Mouse (Mus musculus): ENCODE data around the gene Snrnp25. TPM values are rescaled to one million over a fixed set of nuclear protein-coding genes. Genes with fewer than 3 reads are reported as not detected.

The Snrnp25 gene
- polyA plus RNA-seq, 1 experiment from 2014 or later = 47.1 TPM

DNA sequence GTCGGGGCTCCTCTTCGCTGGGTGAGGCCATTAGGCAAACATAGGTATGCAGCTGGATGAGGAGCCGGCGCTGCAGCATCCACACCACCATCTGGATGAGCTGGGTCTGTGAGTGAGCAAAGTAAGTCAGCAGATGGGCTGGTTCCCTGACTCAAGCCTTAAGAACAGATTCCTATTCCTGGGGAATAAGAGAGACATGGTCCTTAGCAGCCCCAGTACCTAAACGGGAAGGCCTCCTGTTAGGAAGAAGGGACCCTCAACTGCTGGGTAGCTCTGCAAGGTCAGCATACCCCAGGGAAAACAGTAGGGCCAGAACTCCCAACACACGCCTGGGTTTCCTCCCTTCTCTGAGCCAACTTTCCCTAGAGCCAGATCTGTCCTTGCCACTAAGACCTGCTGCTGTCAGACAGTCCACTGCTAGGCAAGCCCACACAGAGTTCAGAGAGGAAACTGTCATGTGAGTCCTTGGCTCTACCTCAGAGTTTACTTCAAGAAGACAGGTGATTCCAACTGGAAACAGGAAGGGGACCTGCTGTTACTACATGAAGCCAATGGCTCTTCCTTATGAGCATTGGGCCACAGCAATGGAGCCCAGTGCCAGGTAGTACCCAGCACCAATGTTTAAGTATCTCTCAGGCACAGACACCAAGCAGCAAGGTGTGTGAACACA, 29.7 kb downstream of the Snrnp25 start:
- H3K9ac ChIP-seq (replicated peaks; ENCODE audit: low read depth, low read length) = no peak overlapping the region
- H3K4me1 ChIP-seq (ENCODE audit: control insufficient read depth, insufficient read depth, low read length) = peaks cover 10% of the 10 kb centered on the region; the same call in 1 of the 2 replicates
- peaks cover 9% of the 10 kb centered on the region; the same call in 1 of the 2 replicates for H3K36me3 ChIP-seq (ENCODE audit: control insufficient read depth, insufficient read depth, low read length)
- peak overlapping the region; percentile 64 for H3K27ac ChIP-seq (ENCODE audit: low read depth, low read length)
- no peak for ATAC-seq (ENCODE audit: low read depth)
- H3K4me2 ChIP-seq (ENCODE audit: low read depth, low read length) = no peak overlapping the region
- no peaks in the 10 kb centered on the region for H3K9me3 ChIP-seq (ENCODE audit: control insufficient read depth, low read length)
- H3K4me3 ChIP-seq (ENCODE audit: low read depth, low read length) = no peak overlapping the region
- H3K27me3 ChIP-seq (ENCODE audit: control insufficient read depth, insufficient read depth, low read length) = no peaks in the 10 kb centered on the region
- 89% methylated on average over 6 of the region's 6 CpGs for WGBS

DNA sequence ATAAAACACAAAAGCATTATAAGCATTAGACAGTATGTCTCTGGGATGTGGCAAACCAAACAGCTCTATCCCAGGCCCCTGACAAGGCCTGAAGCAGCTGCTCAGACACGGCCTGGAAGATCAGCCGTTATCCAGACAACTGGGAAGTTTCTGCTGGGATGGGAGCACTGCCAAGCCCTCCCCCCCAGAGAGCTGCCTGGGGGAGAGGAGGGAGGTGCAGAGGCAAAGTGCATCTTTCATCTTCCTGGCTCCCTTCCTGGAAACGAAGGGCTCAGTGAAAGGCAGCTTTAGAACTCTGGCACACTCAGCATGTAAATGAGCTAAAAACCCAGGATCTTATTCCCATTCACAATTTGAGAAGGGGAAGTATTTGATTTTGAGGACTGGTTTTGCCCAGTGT, 30.4 kb downstream of the Snrnp25 start:
- 24% methylated on average over 3 of the region's 3 CpGs for WGBS

GRCm38 (mm10) chr11:32236132-32236531, 30.9 kb downstream of the Snrnp25 start:
- H3K9ac ChIP-seq (replicated peaks; ENCODE audit: low read depth, low read length) = no peak overlapping the region
- no peak overlapping the region for H3K4me2 ChIP-seq (ENCODE audit: low read depth, low read length)
- H3K36me3 ChIP-seq (ENCODE audit: control insufficient read depth, insufficient read depth, low read length) = peaks cover 9% of the 10 kb centered on the region; the same call in 1 of the 2 replicates
- no peaks in the 10 kb centered on the region for H3K9me3 ChIP-seq (ENCODE audit: control insufficient read depth, low read length)
- 68% methylated on average over 2 of the region's 2 CpGs for WGBS
- no peak overlapping the region for H3K4me3 ChIP-seq (ENCODE audit: low read depth, low read length)
- peaks cover 10% of the 10 kb centered on the region; the same call in 1 of the 2 replicates for H3K4me1 ChIP-seq (ENCODE audit: control insufficient read depth, insufficient read depth, low read length)
- no peaks in the 10 kb centered on the region for H3K27me3 ChIP-seq (ENCODE audit: control insufficient read depth, insufficient read depth, low read length)
- ATAC-seq (ENCODE audit: low read depth) = 0 out of 2 replicates have a peak, but pooled peaks have one; percentile 25
- peak overlapping the region; percentile 36; the same call in 1 of the 2 replicates for H3K27ac ChIP-seq (ENCODE audit: low read depth, low read length)

More for the DNA sequence above, 30.4 kb downstream of the Snrnp25 start:
- H3K9me3 ChIP-seq (ENCODE audit: control insufficient read depth, low read length) = no peaks in the 10 kb centered on the region
- H3K27me3 ChIP-seq (ENCODE audit: control insufficient read depth, insufficient read depth, low read length) = no peaks in the 10 kb centered on the region
- H3K4me1 ChIP-seq (ENCODE audit: control insufficient read depth, insufficient read depth, low read length) = peaks cover 10% of the 10 kb centered on the region; the same call in 1 of the 2 replicates
- H3K4me3 ChIP-seq (ENCODE audit: low read depth, low read length) = no peak overlapping the region
- ATAC-seq (ENCODE audit: low read depth) = peak; percentile 29
- H3K9ac ChIP-seq (replicated peaks; ENCODE audit: low read depth, low read length) = no peak overlapping the region
- peaks cover 9% of the 10 kb centered on the region; the same call in 1 of the 2 replicates for H3K36me3 ChIP-seq (ENCODE audit: control insufficient read depth, insufficient read depth, low read length)
- H3K4me2 ChIP-seq (ENCODE audit: low read depth, low read length) = no peak overlapping the region
- H3K27ac ChIP-seq (ENCODE audit: low read depth, low read length) = no peak overlapping the region; the same call in 1 of the 2 replicates

- Histone ChIP-seq H3K27ac (ENCODE audit: low read depth, low read length) (peak overlapping the region; percentile 36; the same call in 1 of the 2 replicates), H3K36me3 (ENCODE audit: control insufficient read depth, insufficient read depth, low read length) (peaks cover 4% of the 10 kb centered on the region; the same call in 1 of the 2 replicates), H3K9me3 (ENCODE audit: control insufficient read depth, low read length) (no peaks in the 10 kb centered on the region), H3K4me1 (ENCODE audit: control insufficient read depth, insufficient read depth, low read length) (peaks cover 10% of the 10 kb centered on the region; the same call in 1 of the 2 replicates), H3K27me3 (ENCODE audit: control insufficient read depth, insufficient read depth, low read length) (no peaks in the 10 kb centered on the region), H3K4me2 (ENCODE audit: low read depth, low read length) (no peak overlapping the region), H3K9ac (replicated peaks; ENCODE audit: low read depth, low read length) (no peak overlapping the region), H3K4me3 (ENCODE audit: low read depth, low read length) (no peak overlapping the region)
- WGBS = 55% methylated on average over 9 of the region's 9 CpGs
- ATAC-seq (ENCODE audit: low read depth) = no peak
These were observed 31.6 kb downstream of the Snrnp25 start for GRCm38 (mm10) chr11:32236712-32237410.

GRCm38 (mm10) chr11:32237411-32237795, 32.2 kb downstream of the Snrnp25 start:
- WGBS = 88% methylated on average over 3 of the region's 3 CpGs
- Histone ChIP-seq H3K27ac (ENCODE audit: low read depth, low read length) (no peak overlapping the region), H3K4me1 (ENCODE audit: control insufficient read depth, insufficient read depth, low read length) (peaks cover 10% of the 10 kb centered on the region; the same call in 1 of the 2 replicates), H3K27me3 (ENCODE audit: control insufficient read depth, insufficient read depth, low read length) (no peaks in the 10 kb centered on the region), H3K36me3 (ENCODE audit: control insufficient read depth, insufficient read depth, low read length) (peaks cover 4% of the 10 kb centered on the region; the same call in 1 of the 2 replicates), H3K4me3 (ENCODE audit: low read depth, low read length) (no peak overlapping the region), H3K9me3 (ENCODE audit: control insufficient read depth, low read length) (no peaks in the 10 kb centered on the region), H3K4me2 (ENCODE audit: low read depth, low read length) (no peak overlapping the region), H3K9ac (replicated peaks; ENCODE audit: low read depth, low read length) (no peak overlapping the region)
- ATAC-seq (ENCODE audit: low read depth) = no peak

DNA sequence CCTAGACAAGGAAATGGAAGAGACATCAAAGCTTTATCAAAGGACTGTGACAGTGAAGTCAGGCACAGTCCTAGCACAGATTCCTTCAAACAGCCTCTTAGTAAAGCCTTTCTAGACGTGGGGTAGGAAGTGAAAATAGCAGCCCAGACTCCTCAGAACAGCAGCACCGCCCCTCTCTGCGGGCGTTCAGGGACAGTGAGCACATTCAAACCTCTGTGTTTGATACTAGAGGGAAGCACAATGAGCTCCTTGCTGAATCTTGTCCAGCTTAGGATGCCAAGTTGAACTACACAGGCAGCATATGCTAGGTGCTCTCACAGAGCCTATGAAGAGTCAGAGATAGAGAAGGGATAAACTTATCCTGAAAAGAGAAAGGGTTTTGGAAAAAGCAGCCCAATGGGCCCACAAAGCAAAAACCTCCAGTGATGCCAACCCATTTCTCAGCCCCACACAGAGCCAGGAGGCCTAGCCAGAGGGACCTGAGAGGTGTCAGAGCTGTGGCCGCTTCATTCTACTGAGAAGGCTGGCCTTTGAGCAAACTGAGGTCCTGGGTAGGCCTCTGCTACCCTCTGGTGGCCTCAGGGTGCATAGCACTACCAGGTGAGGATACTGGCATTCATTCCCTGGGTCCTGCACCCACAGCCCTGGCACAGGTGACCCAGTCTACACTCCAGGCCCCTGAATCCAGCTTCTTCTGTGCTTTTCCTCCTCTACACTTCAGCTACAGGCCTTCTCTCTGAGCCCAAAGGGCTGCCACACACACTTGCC, 33.1 kb downstream of the Snrnp25 start:
- peak; percentile 67 for ATAC-seq (ENCODE audit: low read depth)
- no peak overlapping the region for H3K27ac ChIP-seq (ENCODE audit: low read depth, low read length)
- H3K4me1 ChIP-seq (ENCODE audit: control insufficient read depth, insufficient read depth, low read length) = peaks cover 10% of the 10 kb centered on the region; the same call in 1 of the 2 replicates
- WGBS = 63% methylated on average over 5 of the region's 5 CpGs
- H3K4me3 ChIP-seq (ENCODE audit: low read depth, low read length) = no peak overlapping the region
- no peaks in the 10 kb centered on the region for H3K27me3 ChIP-seq (ENCODE audit: control insufficient read depth, insufficient read depth, low read length)
- H3K36me3 ChIP-seq (ENCODE audit: control insufficient read depth, insufficient read depth, low read length) = no peaks in the 10 kb centered on the region; the same call in 1 of the 2 replicates
- no peaks in the 10 kb centered on the region for H3K9me3 ChIP-seq (ENCODE audit: control insufficient read depth, low read length)
- H3K4me2 ChIP-seq (ENCODE audit: low read depth, low read length) = no peak overlapping the region
- H3K9ac ChIP-seq (replicated peaks; ENCODE audit: low read depth, low read length) = no peak overlapping the region

DNA sequence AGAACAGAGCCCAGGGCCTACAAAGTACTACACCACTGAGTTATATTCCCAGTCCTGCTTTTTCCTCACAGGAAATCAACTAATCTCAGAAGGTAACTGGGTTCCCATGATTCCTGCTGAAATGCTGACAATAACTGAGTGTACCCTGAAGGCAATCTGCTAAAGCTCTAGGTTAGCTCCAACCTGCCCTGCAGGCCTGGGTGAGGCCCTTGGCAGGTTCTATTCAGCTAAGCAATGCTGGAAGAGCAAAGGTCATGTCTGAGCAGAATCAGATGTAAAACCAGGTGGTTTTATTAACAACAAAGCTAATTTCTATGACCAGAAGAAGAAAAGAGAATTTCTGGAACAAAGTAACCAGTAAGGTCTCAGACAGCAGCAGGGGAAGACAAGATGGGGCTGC, 36.2 kb downstream of the Snrnp25 start:
- Histone ChIP-seq H3K27me3 (ENCODE audit: control insufficient read depth, insufficient read depth, low read length) (no peaks in the 10 kb centered on the region), H3K36me3 (ENCODE audit: control insufficient read depth, insufficient read depth, low read length) (no peaks in the 10 kb centered on the region; the same call in 1 of the 2 replicates)
- no peak for ATAC-seq (ENCODE audit: low read depth)

GRCm38 (mm10) chr11:32242209-32242608, 37.0 kb downstream of the Snrnp25 start:
- no peak overlapping the region for H3K4me3 ChIP-seq (ENCODE audit: low read depth, low read length)
- ATAC-seq (ENCODE audit: low read depth) = no peak
- H3K27ac ChIP-seq (ENCODE audit: low read depth, low read length) = no peak overlapping the region
- no peak overlapping the region for H3K9ac ChIP-seq (replicated peaks; ENCODE audit: low read depth, low read length)
- WGBS = 79% methylated on average over 3 of the region's 3 CpGs
- no peaks in the 10 kb centered on the region for H3K27me3 ChIP-seq (ENCODE audit: control insufficient read depth, insufficient read depth, low read length)
- no peaks in the 10 kb centered on the region for H3K4me1 ChIP-seq (ENCODE audit: control insufficient read depth, insufficient read depth, low read length)
- no peaks in the 10 kb centered on the region for H3K9me3 ChIP-seq (ENCODE audit: control insufficient read depth, low read length)
- no peaks in the 10 kb centered on the region; the same call in 1 of the 2 replicates for H3K36me3 ChIP-seq (ENCODE audit: control insufficient read depth, insufficient read depth, low read length)
- H3K4me2 ChIP-seq (ENCODE audit: low read depth, low read length) = no peak overlapping the region

More for the DNA sequence above, 36.2 kb downstream of the Snrnp25 start:
- H3K9me3 ChIP-seq (ENCODE audit: control insufficient read depth, low read length) = no peaks in the 10 kb centered on the region
- H3K4me1 ChIP-seq (ENCODE audit: control insufficient read depth, insufficient read depth, low read length) = no peaks in the 10 kb centered on the region; the same call in 1 of the 2 replicates
- no peak overlapping the region for H3K4me3 ChIP-seq (ENCODE audit: low read depth, low read length)
- H3K27ac ChIP-seq (ENCODE audit: low read depth, low read length) = no peak overlapping the region
- no peak overlapping the region for H3K4me2 ChIP-seq (ENCODE audit: low read depth, low read length)
- H3K9ac ChIP-seq (replicated peaks; ENCODE audit: low read depth, low read length) = no peak overlapping the region
